Mouse (Mus musculus) CD8-positive naive resting alpha-beta T cell, adult 2 months (primary cell): ENCODE data around the gene Igdcc3.
A peak's percentile ranks its signal among the peaks of the same experiment; 100 is the strongest.

Experiments
- DNase-seq, 2 experiments: peaks; one replicate each; pipeline ENCODE4 v3.0.0; 2022; ENCODE audit warnings: low read depth in 2 of 2, low spot score in 2 of 2

Gene Igdcc3

DNA sequence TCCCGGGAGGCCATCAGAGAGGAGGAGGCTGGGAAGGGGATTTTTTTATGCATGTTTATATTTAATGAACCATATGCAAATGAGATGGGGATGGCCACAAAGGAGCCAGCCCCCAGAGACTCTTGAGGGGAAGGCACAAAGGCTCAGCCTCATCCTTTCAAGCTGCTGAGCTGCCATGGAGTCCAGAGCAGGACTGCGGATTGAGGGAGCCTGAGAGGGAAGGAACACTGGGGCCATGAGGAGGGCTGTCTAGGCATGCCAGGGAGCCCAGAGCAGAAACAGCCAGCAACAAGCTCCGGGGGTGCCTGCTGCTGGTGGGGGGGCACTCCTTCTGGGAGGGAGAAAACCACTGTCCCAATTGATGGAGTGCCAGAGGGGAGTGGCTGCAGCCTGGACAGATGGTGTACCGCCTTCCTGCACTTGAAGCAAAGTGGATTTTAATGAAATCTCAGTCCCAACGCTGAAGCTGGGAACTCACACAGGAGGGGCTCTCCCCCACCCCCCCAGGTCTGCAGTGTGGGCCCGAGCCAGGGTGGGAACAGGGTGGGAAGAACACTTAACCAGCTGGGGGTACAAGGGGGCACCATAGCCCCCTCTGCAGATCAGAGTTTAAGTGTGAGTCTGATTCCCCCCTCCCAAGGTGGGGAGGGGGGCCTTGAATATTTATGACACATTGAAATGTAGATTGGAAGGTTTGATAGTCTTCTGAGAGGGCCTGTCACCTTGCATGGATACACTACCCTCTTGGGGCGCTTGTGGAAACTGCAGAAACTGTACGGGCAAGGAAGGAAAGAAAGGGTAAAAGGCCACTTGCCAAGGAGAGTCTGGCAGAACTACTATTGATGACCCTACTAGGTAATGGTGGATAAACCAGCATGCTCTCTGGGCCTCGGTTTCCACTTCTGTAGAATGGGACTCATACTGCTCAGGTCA, 35.2 kb downstream of the Igdcc3 start:
- no peak for DNase-seq

DNA sequence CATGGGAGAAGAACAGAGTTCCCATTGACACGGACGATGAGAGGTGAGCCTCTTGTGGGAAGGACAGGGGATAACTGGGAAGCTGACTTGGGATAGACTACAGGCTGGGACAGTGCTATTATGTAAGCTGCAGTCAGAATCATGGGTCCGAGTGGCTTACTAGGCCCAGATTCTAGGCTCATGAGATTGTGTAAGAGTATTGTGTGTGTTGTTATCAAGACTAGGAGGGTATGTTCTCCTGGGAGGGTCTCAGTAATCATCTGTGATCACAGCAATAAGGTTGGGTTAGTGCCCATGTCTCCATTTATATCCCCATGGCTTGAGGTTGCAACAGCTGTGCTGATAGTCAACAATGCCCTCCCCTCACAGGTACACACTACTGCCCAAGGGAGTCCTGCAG, 36.5 kb downstream of the Igdcc3 start:
- no peak for DNase-seq

DNA sequence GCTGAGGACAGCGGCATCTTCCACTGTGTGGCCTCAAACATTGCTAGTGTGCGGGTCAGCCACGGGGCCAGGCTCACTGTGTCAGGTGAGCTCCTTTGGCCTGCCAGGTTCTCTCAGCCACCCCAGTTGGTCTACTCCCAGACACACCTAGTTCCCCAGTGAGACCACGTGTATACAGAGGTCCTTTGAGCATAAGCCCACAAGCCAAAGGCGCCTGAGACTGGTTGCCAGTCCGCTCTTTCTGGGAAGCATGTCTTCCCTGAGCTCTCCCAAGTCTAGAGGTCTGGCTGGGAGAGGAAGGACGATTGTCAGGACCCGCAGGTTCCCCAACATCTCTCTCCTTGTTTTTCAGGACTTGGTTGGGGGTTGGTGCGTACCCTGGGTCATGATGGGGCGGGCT, 36.9 kb downstream of the Igdcc3 start:
- DNase-seq = no peak

DNA sequence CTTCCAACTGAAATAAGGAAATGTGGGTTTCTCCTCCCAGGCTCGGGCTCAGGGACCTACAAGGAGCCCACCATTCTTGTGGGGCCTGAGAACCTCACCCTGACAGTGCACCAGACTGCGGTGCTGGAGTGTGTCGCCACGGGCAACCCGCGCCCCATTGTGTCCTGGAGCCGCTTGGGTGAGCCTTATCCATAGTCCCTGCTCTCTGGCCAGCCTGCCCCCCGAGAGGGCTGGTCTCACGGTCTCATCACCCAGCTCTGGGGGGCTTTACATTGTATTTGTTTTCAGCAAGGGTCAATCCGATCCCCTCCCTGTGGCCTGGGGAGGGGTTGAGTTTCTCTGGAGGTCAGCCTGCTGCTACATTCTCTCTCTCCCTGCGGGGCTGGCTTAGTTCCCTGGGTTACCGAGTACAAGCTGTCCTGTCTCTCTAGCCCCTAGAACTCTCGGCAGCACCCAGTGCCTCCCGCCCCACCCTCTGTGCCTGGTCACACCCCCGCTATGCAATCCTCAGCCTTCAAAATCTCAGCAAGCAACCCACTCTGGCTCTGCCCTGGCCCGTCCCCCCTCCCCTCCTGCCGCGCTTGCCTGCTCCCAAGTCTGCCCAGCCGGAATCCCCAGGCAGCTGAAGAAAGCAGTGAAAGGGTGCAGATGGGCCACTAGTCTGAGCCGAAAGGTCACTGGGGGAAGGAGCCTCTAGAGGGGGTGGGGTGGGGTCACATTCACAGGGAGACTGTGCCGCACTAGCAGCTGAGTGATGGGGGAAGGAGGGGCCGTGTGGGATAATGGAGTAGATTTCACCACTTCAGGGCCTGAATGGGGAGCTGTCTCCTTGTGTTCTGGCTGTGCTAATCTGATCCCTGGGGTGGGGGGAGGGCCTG, 37.6 kb downstream of the Igdcc3 start:
- DNase-seq = no peak

DNA sequence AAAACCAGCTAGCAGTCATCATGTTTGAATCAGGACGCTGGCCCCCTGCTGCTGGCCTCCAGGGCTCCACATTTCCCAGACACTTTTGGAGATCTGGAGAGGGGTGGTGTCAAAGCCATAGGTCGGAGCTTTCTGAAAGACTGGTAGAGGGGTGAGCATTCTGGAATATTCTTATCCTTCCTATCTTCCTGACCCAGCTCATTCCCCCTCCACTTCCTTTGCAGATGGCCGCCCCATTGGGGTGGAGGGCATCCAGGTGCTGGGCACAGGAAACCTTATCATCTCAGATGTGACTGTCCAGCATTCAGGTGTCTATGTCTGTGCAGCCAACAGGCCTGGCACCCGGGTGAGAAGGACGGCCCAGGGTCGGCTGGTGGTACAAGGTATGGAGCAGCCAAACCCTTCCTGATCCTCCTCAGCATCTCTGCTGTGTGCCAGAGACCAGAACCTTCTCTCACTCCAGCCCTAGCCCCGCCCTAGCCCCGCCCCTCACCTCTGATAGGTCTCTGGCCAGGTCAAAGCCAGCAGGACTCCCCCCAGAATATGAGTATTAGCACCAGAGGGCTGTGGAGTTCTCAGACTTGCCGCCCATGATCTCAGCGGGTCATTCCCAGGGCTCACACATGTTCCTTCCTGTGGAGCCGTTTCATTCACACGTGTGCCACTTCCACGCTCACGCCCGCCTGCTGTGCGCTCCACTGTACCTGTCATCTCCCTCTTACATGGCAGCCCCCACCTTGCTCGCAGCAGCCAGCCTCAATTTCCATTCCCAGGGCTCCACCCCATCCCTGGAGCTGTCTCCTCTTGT, 39.0 kb downstream of the Igdcc3 start:
- no peak for DNase-seq

DNA sequence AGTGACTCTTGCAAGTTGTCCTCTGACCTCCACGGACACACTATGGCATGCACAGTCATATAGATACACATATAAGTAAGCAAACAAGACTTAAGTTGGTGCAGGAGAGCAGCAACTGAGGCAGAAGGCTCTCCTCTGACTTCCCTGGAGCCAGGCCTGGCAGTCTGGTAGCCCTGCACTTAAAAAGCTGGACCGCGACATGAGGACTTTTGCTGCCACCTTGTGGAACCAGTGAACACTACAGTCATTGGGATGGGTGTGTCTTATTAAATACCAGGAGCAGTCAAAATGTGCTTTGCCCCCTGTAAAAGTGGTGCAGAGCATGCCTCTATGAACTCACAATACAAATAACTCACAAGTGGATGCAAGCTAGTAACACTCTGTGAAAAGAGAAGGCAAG, 47.6 kb downstream of the Igdcc3 start:
- peak; percentile 63 to 78 for DNase-seq

DNA sequence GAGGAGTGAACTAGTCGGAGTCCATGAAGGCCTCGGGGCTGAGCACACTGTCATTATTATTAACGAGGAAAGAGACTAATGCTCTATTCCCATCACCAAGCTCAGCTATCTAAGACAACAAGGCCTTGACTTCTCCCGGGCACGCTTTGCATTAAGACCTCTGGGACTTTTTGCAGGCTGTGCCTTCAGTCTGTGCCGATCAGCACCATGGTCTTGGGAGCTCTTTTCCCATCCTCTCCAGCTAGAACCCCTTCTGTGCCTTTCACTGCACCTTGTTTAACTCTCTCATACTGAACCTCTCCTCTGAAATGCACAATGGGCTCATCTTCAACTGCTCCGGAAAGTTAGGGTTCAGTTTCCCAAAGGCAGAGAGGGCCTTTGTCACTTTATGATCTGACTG, 49.3 kb downstream of the Igdcc3 start:
- DNase-seq = no peak

DNA sequence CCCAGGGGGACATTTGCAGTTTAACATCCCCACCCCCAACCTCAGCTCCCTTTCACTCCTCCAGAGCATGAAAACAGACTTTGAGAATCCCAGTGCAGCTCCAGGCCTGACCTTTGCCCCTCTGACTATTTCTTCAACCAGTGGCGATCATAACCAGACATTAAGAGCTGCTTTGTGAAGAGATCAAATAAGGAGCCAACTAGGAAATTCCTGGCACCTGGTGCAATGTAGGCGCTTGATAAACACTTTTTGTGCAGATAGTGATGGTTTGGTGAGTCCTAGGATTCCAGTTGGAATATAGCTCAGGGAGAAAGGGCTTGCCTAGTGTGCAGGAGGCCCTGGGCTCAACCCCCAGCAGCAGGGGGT, 50.4 kb downstream of the Igdcc3 start:
- DNase-seq = no peak

DNA sequence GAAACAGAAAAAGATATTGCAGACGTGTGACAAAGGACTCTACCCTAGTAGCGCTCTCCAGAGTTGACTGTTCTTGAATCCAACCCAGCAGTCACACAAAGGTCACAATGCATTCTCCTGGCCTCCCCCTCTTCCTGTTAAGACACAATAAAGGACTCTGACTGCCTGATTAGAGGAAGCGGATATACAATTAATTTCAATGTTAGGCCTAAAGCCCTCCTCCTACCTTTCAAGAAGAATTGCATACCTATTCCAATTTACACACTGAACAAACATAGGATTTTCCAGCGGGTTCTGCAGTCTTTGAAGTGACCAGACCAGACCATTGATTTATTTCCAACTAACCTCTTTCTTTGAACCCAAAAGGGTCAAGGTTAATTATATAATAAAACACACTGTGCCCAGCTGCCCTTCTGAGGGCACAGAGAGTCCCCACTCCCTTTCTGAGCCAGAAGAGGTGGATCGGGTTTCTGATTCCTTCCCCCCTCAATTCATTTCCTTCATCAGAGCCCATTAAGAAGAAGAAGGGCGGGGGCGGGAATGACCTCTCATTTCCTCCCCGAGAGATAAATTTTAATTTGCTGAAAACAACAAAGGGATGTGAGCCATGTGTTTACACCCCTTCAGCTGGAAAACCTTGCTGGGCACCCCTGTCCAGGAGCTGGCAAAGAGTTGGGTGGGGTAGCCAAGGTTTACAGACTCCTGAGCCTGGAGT, 50.9 kb downstream of the Igdcc3 start:
- DNase-seq = no peak

DNA sequence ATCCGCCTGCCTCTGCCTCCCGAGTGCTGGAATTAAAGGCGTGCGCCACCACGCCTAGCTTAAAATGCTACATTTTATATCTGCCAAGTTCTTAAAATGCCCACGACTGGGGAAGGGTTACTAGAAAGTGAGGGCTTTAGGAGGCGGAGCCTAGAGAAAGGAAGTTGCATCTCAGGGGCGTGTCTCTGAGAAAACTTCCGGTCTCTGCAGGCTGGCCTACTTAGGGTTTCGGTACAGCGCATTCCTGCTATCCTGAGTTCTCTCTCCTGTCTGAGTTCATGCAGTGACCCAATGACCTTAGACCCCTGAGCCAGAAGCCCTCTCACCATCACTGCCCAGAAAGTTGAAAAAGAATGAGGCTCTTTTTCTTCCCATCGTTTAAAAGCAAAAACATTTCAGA, 52.2 kb downstream of the Igdcc3 start:
- DNase-seq = no peak

DNA sequence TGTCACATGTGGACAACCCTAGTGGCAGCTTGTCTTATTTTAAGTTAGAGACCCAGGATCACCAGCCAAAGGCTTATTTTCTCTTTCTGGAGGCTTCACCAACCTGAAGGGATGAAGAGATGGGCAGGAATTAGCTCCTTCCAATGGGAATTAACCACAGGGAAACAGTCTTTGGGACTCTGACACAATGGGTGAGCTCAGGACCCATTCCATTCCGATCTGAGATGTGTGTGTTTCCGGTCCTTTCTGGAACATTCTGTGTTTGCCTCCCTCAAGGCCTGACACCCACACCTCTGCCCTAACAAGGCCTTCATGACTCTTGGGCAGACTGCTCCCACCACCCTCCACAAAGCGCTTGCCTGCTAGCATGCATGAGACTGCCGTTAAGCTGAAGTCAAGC, 54.1 kb downstream of the Igdcc3 start, which contains the start of gene Parp16:
Gene Parp16, plus strand, starts transcription at position 301 of the 400 bp plus-strand sequence.
- DNase-seq = no peak

DNA sequence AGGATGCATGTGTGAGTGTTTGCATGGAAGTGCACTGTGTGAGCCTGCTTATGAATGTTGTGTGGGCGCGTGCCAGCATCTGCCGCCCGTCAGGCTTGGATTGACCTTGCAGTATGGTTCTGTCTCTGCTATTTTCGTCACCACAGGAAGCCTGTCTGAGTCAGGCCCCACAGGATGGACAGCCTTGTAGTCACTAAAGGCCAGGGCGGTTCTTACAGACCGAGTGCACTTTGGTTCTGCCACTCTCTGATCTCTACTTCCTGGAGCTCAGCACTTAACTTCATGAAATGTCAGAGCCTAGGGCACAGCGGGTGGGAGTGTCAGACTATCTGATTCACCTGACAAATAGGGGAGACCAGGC, 54.6 kb downstream of the Igdcc3 start:
- peak; percentile 28 to 32 for DNase-seq

DNA sequence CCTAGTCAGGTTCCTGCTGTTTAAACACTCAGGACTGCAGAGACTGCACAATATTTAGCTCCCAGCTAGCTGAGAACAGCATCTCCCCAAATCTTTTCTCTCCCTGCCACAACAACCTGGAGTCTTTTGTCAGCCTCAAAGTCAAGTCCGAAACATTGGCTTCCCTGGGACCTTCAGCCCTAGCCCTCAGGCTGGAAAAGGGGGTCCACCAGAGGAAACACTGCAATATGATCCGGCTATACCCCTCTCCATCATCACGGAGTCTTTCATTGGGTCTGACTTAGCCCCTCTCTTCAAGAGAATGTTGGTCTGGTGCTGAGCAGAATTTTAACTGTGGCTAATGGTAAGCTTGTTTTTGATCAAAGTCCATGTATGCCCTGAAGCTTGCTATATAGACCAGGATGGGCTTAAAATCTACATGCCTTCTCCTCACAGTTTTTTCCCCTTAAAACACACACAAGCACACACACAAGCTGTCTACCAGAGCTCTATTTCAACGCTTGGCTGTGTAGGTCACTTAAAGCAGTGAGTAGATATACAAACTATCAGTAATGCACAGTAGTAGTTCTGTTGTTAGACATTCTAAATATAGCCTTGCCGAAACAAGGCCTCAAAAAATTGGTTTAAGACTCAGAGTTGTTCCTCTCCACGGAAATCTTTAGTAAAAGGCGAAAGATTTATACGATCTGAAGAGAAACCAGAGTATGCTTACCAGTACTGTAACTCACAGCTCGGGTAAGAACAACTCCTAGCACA, 55.2 kb downstream of the Igdcc3 start:
- DNase-seq = peak; percentile 24 to 25

DNA sequence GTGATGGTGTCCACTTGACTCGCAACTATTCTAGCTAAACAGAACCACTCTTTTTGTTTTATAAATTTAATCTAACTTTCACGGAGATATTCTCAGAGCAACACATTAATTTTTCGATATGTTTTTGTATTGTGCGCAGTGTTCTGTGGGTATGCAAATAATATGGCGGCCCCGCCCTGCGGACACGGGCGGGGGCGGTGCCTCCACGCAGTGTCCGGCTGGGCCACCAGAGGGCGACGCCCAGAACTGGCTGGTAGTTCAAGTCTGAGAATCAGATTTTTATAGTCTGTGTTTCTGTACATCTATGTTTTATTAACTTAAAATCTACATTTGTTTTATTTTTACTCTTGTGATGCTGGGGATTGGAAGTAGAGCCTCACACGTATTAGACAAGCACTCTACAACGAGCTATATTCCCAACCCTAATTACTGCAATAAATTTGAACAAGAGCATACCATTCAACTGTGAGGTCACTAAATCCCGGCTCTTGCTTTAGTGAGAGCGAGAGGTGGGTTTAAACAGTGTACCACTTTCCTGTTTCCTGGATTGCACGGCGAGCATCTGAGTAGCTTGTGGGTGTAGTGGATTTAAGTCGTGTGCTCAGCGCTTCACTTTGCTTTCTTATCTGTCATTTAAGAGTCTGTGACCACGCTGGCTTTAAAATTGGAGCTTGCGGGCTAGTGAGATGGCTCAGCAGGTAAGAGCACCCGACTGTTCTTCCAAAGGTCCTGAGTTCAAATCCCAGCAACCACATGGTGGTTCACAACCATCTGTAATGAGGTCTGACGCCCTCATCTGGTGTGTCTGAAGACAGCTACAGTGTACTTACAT, 56.0 kb downstream of the Igdcc3 start:
- DNase-seq = peak; percentile 94 to 98

DNA sequence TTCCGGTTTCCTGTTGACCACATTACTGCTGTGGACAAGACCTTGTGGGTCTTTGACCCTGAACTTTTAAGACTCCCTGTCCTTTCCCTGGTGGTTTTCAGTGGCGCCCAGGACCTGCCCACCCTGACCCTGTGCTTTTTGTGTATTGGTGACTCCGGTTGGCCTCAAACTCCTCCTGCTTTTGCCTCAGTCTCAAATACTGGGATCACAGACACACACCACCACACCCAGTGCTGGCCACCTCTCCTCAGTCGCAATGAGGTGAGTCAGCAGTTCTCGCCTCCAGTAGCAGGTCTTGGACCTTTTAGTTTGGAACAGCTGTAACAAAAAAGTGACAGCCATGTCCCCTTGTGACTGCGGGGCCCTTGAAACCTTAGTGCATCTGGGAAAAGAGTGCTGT, 56.8 kb downstream of the Igdcc3 start:
- DNase-seq = no peak

DNA sequence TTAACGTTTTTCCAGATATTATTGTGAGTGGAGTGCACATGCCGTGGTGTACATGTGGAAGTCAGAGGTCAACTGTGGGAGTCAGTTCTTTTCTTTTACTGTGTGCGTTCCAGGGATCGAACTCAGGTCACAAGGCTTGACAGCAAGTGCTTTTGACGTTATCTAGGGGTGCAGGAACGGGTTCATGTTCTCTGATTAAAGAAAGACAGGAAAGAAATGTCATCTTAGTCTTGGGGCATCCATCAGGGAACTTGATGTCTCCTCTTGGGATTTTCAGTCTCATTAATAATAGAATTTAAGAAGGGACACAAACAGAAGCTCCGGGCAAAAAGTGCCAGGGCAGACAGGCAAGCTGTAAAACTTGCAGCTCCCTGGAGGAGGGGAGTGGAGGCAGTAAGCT, 58.7 kb downstream of the Igdcc3 start:
- no peak for DNase-seq

DNA sequence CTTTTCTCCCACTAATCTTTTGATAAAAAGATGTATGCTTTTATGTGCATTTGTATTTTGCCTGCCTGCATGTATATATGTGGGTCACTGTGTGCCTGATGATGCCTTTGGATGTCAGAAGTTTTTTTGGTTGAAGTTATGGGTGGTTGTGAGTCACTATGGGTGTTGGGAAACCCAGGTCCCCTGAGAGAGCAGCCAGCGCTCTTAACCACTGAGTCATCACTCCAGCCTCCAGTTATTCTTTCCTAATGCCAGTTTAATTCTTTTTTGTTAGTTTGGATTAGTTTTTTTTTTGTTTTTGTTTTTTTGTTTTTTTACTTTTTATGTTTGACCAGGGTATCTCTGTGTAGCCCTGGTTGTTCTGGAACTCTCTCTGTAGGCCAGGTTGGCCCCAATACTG, 59.6 kb downstream of the Igdcc3 start:
- DNase-seq = no peak

DNA sequence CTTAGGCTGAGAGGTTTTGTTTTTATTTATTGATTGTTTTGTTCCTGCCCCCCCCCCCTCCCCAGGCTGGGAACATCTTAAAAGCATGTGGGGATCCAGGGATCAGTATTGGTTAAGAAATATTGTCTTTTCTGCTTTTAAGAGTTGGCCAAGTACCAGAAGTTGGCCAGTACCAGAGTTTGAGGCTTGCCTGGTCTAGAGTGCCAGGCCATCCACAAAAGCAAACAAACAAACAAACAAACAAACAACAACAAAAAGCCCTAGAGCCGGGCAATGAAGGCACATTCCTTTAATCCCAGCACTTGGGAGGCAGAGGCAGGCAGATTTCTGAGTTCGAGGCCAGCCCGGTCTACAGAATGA, 60.0 kb downstream of the Igdcc3 start:
- DNase-seq = no peak
